16 mouse cellular contexts compared by ENCODE assay signal in the genomic region with DNA sequence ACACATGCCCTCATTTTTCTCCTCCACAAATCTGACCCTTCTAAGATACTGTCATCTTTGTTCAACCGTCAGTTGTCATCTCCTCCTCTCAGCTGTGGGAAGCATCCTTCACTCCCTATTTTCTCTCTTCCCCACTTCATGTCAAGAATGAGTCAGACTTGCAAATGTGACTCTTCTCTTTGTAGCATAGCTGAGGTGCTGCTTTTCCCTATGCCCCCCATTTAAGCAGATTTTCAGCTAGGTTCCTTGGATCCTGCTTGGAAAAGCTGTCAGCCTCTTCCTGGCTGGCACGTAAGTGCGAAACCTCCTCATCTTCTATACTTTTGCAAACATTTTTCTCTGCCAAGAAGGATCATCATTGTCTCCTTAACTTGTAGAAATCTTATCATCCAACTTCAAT.
A peak's percentile ranks its signal among the peaks of the same experiment; 100 is the strongest.
DNase-seq lines count a peak whose midpoint lies in the region; ATAC-seq lines count a peak whose summit lies in the region.
"Had no signal": no experiment of that assay in that cellular context is flagged by ENCODE, and none has a peak within 500 bp of the region (broad histone marks: within the 10 kb centered on the region; RNA-seq: fewer than 3 reads in every experiment).

No protein-coding gene starts in this region.

- ATAC-seq in frontal cortex, adult (ENCODE audit: low TSS enrichment), result peak; percentile 92
- ATAC-seq: CD4-positive, CD25-positive, alpha-beta regulatory T cell, adult 4 months; forebrain, embryonic 15.5 days had no signal

- DNase-seq in frontal cortex, postnatal 14 days (ENCODE audit: low spot score in 2 of 2), result no peak
- DNase-seq in left cerebral cortex, adult 11 months (ENCODE audit: low spot score), result peak; percentile 55
- no peak for DNase-seq in left cerebral cortex, postnatal 4 days
- DNase-seq in right cerebral cortex, postnatal 25 days, result peak; percentile 39
- DNase-seq in right cerebral cortex, postnatal 4 days, result no peak
- DNase-seq in kidney, adult 9 months, result no peak
- DNase-seq: adrenal gland, adult 8-10 months; adrenal gland, postnatal 36 days; B cell, adult 2 months; cerebellum, adult 11 months; cerebellum, adult 8-10 months; cerebellum, postnatal 14 days; gastrocnemius, postnatal 25 days had no signal

- intact Hi-C loops in left cerebral cortex, postnatal 4 days (cut with DNase I), result loop anchor here (10.0 kb wide), 1 partner anchor 176 kb away; no protein-coding TSS in a partner anchor

Comparison
In these comparisons a context has a peak if more than half of its experiments do, and no peak if none do; other contexts are left out.
1. DNase-seq: peak in left cerebral cortex, adult 11 months (single experiment) and right cerebral cortex, postnatal 25 days (single experiment); none in frontal cortex, postnatal 14 days (0 of 2), left cerebral cortex, postnatal 4 days (single experiment), right cerebral cortex, postnatal 4 days (single experiment) and kidney, adult 9 months (single experiment).